Mouse (Mus musculus): ENCODE data around the gene Rnaseh2b.

- TF ChIP-seq POLR2A (IDR thresholded peaks at IDR 0.05; ENCODE audit: borderline replicate concordance, insufficient read depth, low read length) = no peak
- TF ChIP-seq CTCF (IDR thresholded peaks at IDR 0.05; ENCODE audit: borderline replicate concordance, insufficient read depth, low read depth, low read length) = no peak
Observed at GRCm38 (mm10) chr14:62298808-62299207, 6.4 kb downstream of the Rnaseh2b start.

Measured in cerebellum, adult 2 months (tissue).